Mouse (Mus musculus) heart, adult 2 months (tissue): ENCODE measurements around the gene C2.
A peak's percentile ranks its signal among the peaks of the same experiment; 100 is the strongest.

Experiments used
- CTCF ChIP-seq: fragments of 200-600 bp; IDR thresholded peaks from 2 replicates; pipeline ENCODE4 v1.8.1; 2022; ENCODE audit warnings: antibody characterized with exemption, mild to moderate bottlenecking, moderate library complexity
- POLR2A ChIP-seq: fragments of 200-500 bp; IDR thresholded peaks from 2 replicates; pipeline ENCODE4 v1.6.1; 2011; ENCODE audit warnings: mild to moderate bottlenecking, low read depth, low read length, control low read depth; ENCODE audit not compliant: insufficient read depth

DNA sequence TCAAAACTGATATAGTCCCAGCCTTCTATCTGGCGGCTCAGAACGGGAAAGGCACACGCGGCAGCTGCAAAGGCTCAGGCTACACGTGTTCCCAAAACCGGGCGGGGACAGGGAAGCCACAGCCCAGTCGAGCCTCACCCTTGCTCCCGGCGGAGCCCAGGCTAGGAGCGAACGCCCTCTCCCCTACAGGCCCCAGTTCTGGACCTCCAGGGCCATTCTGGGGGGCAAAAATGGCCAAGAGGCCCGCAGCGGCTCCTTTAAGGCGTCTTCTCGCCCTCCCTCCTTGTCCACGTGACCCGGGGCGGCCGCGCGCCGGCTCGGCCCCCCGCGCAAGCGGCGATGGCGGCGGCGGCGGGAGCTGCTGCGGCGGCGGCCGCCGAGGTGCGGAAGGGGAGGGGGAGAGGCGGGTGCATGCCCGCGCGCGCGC, at the start of gene C2, which contains the start of gene Ehmt2:
- TF ChIP-seq CTCF (no peak), POLR2A (peak; percentile 58)
